Mouse (Mus musculus) brain, embryonic 18.5 days (tissue): ENCODE results near the gene Znhit6.
A peak's percentile ranks its signal among the peaks of the same experiment; 100 is the strongest.

Experiments
- DNase-seq: peaks from one replicate; pipeline ENCODE4 v3.0.0-alpha.2; 2012; ENCODE audit warnings: low read depth, low spot score

The Znhit6 gene

GRCm38 (mm10) chr3:145642861-145643260, 66.9 kb downstream of the Znhit6 start:
- no peak for DNase-seq

DNA sequence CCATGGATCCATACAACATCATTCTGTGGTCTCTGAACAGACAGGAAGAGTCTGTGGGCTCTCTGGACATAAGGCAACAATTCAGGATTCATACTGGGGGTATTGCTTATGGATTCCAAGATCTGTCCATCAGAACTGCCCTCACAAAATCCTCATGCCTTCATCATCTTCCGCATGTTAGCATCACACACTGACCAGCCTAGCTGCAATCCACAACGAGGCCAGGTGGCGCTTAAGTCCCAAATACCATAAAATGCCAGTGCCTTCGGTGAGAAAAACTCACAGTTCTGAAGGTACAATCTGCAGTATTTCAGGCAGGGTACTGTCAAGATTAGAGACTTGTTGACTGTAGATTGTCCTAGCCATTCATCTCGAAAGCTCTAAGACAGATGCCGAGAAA, 69.5 kb downstream of the Znhit6 start:
- no peak for DNase-seq

- no peak for DNase-seq
These were observed 70.0 kb downstream of the Znhit6 start for GRCm38 (mm10) chr3:145646009-145646408.

DNA sequence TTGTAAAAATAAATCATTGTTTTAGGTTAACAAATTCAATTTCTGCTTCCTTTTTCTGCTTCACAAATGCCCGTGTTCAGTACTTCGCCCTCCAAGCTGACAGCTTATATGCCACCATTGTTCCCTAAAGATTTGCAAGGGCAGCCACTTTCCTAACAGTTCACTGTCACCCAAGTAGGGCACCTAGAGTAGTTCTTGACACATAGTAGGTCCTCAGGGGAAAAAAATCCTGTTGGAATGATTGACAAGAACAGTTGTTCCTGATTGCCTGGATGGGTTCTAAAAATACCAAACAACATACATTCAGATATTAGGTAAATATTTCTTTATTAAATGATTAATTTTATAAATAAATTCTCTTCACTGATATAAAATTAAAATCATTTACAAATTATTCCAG, 70.7 kb downstream of the Znhit6 start:
- DNase-seq, result no peak

DNA sequence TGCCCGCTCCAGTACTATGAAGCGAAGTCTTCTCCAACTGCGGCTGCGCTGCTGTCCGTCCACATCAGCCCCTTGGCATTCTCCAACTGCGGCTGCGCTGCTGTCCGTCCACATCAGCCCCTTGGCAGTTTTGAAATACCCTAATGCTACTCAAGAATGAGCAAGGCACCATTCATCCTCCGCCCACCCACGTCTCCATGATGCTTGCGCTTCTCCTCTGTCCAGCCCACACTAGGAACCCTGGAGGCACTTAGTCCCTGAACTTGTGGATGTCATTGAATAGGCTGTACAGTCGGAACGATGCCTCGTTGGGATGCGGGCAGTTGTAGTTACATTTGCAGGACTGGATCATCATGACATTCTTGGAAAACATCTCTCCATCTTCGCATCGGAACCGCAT, 71.4 kb downstream of the Znhit6 start:
- no peak for DNase-seq

DNA sequence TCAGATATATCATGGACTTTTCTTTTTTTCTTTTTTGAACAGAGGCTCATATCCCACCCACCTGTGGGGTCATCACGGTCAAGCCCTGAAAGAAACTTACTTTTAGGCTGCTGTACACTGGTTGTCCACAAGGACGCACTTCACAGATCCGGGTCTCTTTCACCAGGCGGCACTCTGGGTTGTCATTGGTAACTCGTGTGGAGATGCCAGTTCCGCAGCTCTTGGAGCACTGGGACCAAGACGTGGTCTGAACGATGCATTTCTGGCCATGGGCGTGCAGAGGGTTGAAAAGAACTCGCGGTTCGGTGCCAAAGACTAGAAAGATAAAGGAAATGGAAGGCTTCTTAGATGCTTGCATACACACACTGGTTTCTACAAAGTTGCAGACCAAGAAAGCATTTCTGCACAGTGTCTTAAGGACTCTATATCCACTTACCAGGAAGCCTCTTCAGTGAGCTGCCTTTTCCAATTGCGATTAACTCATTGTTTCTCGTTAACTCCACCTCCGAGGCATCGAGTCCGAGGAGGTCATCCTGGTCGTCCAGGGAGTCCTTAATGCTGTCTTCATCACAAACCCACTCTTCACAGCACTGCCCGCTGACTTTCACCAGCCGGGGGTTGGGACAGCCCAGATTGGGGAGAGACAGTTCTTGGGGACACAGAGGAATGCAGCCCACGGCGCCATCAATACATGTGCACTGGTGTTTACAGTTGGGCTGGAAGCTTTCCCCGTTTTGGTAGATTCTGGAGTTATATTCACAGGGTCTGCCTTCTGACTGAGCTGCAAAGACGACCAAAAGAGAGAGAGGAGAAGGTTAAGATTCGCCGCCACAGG, 72.3 kb downstream of the Znhit6 start:
- no peak for DNase-seq

- DNase-seq, result no peak
These were observed 73.2 kb downstream of the Znhit6 start for GRCm38 (mm10) chr3:145648991-145649851.

DNA sequence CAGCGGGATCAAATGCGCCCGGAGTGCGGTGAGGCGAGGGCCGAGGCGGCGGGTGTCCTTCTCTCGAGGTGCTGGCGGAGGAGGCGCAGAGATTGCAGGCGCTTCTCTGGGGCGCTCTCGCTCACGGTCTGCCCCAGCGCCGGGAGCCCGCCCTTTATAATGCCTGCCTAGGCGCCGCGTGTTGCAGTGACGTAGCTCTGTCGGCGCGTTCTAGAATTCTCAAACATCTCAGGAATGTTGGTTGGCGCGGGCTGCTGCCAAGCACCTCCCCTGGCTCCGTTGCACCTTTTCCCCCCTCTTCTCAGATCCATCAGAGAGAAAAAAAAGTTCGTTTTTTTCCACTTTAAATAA, 73.8 kb downstream of the Znhit6 start, which contains the start of gene Ccn1:
TSS of gene Ccn1 (minus strand) at position 130 of the 351 bp plus-strand sequence.
- DNase-seq, result no peak

DNA sequence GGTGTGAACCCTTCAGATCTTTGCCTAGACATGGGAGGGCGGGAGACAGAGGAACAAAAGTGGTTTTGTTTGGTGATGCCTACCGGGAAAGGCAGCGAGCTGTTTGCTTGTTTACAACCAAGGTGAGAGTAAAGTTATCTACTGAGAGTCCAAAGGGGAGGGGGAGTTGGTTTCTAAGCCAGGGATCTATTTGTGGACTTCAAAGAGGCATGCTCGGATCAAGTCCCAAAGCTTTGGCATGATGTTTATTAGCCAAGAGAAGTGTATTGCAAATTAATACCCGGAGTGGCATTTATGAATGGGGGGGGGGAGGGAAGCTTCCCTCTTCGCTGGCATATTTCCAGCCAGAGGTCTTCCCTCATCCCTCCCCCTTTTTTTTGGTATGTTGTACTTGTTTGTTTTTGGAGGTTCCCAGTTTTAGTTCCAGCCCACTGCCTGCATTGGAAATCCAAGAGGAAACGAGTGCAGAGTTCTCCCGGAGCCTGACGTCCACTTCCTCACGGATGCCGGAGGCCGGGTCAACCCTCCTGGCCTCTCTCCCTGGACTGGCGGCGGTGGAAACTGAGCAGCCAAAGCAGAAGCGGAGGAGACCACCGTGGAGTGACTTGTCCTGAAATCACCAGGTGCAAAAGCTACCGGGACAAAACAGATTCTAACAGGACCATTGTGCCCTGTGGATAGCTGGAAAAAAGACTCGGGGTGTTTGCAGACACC, 74.5 kb downstream of the Znhit6 start:
- no peak for DNase-seq

- peak; percentile 77 for DNase-seq
These were observed 75.3 kb downstream of the Znhit6 start for GRCm38 (mm10) chr3:145651029-145651977.

DNA sequence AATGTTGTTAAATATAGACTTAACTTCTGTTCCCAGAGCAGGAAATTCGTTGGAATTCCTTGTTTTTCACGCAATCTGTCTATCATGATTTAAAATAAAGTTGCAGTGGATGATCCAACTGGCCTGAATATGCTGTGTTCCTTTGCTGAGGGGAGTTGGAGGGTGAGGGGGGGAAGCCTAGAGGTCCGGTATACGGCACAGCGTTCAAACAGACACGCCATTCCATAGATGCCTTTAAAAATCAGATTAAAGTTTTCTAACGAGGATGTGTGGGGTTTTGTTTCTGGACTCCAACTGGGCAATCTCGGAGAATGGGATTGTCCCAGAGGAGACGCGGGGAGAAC, 75.9 kb downstream of the Znhit6 start:
- DNase-seq, result no peak

GRCm38 (mm10) chr3:145652322-145653131, 76.5 kb downstream of the Znhit6 start:
- DNase-seq, result no peak

- DNase-seq, result no peak
These were observed 77.4 kb downstream of the Znhit6 start for GRCm38 (mm10) chr3:145653191-145653940.

DNA sequence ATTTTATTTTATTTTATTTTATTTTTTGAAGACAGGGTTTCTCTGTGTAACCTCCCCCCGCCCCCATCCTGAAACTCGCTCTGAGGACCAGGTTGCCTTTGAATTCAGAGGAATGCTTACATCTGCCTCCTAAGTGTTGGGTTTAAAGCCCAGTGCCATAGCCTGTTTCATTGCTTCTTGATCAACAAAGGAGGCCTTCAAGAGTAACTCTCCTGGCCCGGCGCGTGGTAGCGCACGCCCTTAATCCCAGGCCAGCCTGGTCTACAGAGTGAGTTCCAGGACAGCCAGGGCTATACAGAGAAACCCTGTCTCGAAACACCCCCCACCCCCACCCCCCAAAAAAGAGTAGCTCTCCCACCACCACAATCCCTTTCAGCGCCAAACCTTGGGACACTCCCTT, 78.0 kb downstream of the Znhit6 start:
- no peak for DNase-seq
